Mouse (Mus musculus) ovary, postnatal 14 days (tissue): ENCODE results near the gene Ap1m2.
"Not testable (repeated sequence)": the region's sequence is repeated elsewhere in the genome, so short reads cannot be mapped to it uniquely, and the experiment has no call there.

Experiments
- DNase-seq: peaks from one replicate; pipeline ENCODE4 v3.0.0; 2022; ENCODE audit warnings: low spot score

Ap1m2 gene

DNA sequence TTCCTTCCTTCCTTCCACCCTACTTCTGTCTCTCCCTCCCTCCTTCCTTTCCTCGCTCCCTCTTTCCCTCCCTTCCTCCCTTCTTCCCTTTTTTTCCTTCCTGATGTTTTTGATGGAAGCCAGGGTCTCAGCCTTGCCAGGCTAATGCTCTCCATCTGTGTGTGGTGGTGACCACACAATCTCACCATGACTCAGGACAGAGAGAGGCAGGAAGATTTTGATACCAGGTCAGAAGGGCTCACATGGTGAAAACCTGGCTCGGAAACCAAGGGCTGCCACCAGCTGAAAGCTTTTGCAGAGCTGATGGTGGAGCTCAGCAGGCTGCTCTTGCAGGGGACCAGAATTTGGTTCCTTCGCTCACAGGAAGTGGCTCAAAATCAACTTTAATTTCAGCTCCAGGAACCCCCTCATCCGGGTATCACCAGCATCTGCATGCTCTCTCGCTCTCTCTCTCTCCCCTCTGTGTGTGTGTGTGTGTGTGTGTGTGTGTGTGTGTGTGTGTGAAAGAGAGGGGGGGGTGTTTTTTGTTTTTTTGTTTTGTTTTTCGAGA, 51.6 kb downstream of the Ap1m2 start:
- DNase-seq = no peak

GRCm38 (mm10) chr9:21256349-21256748, 55.8 kb downstream of the Ap1m2 start:
- DNase-seq = not testable (repeated sequence)

DNA sequence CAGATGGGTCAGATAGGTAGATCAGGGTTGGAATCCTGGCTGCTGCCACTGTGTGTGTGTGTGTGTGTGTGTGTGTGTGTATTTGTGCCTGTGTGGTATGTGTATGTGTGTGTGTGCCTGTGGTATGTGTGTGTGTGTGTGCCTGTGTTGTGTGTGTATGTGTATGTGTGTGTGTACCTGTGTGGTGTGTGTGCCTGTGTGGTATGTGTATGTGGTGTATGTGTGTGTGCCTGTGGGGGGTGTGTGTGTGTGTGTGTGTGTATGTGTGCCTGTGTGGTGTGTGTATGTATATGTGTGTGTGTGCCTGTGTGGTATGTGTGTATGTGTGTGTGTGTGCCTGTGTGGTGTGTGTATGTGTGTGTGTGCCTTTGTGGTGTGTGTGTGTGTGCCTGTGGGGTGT, 57.4 kb downstream of the Ap1m2 start:
- no peak for DNase-seq

DNA sequence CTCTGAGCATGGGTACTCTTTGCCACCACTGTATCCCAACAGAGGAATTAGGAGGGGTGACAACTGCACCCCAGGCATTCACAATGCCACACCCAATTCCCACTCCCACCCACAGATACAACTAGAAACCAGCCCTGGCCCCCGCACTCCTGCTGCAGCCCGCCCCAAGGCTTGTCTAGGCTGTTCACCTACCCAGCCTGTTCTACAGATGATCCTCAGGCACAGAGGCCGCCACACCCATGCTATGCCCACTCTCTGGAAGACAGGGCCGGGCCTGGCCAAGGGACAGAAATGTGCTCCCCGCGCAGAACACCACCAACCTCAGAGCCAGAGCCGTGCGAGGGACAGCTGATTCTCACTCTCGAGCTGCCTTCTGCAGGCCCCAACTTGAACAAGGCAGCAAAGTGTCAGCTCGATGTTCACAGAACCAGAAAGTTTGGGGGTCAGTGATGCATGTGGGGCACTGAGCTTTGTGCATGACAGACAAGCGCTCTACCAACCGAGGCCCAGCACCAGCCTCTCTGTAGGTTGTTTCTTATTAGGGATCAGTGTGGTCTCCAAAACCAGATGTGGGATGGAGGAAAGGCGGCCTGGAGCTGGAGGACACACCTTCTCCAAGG, 60.9 kb downstream of the Ap1m2 start:
- no peak for DNase-seq

- DNase-seq = no peak
Observed at GRCm38 (mm10) chr9:21250509-21250908, 61.6 kb downstream of the Ap1m2 start.

DNA sequence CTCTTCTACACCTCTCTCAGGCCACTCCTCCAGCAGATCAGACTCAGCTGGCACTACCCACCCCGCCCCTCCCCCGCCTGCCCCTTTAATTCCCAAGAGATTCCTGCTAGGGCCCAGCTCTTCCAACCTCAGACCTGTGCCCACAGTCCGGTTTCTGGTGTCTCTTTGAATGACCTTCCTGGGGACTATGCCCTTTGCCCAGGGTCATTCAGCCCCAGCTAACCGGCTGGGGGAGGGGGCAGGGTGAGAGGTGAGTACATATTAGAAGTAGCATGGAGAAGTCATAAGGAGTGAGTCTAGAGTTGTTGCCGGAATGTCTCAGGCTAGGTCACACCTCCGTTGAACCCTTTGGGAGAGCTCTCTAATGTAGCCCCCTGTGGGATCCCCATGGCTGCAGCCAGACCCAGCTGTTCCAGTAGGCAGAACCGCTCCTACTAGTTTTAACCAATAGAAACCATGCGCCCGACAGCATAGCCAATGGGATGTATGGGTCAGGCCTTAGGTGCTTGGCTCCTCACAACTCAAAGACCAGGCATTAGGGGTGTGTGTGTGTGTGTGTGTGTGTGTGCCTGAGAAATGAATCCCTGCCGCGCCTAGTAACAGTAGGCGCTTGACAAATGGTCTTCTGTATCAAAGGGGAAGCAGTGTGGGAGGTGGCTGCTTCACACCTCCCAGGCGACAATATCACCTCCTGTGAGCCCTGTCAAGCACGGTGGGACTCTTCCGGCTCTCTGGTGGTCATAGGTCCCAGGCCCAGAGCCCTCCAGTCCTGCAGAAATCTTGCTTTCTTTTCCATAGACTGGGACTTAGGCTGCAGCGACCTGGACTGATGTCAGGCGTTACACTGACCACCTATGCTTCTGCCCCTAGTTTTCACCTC, 62.3 kb downstream of the Ap1m2 start:
- DNase-seq = no peak

DNA sequence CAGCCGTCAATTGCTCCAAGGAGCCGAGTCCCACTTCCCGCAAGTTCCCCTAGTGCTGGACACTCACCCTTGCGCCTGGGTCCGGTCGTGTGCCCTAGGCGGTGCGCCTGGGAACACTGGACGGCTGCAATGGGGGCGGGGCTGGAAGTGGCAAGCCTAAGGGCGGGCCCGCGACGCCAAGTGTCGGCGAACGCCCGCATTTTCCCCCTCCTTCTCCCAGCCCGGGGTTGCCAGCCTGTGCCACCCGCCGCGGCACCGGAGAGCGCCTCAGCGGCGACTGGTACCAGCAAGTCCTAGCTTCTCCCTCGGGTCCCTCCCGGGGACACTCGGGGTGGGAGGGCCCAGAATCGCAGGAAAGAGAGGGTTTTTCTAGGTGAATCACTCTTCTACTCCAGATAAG, 63.8 kb downstream of the Ap1m2 start, which contains the start of gene S1pr5:
S1pr5 (minus strand) TSS at position 118 of the 400 bp plus-strand sequence.
- no peak for DNase-seq

DNA sequence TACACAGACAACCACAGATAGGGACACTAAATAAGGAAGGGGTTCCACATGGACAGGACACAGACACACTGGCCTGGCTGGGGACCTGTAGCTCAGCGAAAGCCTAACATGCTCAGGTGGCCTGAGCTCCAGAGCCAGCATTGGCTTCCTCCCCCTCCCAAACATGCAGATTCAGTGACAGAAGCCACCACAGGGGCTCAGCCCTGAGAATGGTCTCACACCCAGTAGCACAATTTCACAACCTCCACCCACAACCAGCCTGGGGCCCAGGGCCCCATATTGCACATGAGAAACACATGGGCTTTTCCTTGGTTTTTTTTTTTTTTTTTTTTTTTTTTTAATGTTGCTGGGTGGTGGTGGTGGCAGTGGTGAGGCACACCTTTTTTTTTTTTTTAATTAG, 65.8 kb downstream of the Ap1m2 start:
- no peak for DNase-seq

GRCm38 (mm10) chr9:21245113-21245487, 67.0 kb downstream of the Ap1m2 start:
- no peak for DNase-seq

DNA sequence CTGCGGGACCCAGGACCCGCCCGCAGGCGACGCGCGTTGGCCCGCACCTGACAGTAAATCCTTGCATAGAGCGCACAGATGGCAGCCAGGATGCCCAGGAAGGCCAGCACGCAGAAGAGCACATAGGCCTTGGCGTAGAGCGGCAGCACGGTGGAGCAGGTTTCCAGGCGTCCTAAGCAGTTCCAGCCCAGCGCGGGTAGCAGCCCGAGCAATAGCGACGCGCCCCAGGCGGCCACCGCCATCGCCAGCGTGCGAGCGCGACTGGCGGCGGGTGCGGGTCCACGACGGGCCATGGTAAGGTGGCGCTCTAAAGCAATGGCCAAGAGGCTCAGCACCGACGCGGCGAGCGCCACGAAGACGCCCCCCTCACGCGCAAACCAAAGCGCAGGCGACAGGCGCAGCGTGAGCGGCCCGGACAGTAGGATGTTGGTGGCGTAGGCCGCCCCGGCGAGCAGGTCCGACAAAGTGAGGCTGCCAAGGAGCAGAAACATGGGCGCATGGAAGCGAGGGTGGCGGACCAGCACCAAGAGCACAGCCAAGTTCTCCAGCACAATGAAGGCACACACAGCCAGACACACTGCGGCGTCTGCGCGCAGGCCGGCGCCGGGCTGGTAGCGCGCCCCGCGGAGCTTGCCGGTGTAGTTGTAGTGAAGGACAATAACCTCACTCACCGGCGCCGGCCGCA, 67.6 kb downstream of the Ap1m2 start:
- DNase-seq = no peak
